Mouse (Mus musculus) monocyte, adult 2 months (primary cell): ENCODE measurements at regions not wholly inside any gene's neighbourhood (a gene's known extent, or its start where the extent isn't known, plus 50 kb on each side); places are given as distances from the start of the nearest gene placed in this dataset.

Experiments
- DNase-seq, 2 experiments: peaks; one replicate each; pipeline ENCODE4 v3.0.0; 2022; ENCODE audit warnings: low spot score in 2 of 2, low read depth in 1 of 2

- DNase-seq: no peak
Measured at GRCm38 (mm10) chr17:14610791-14611522, 83.1 kb downstream of the Thbs2 start.

- DNase-seq: no peak
Measured at GRCm38 (mm10) chr17:14608845-14609244, 85.2 kb downstream of the Thbs2 start.

DNA sequence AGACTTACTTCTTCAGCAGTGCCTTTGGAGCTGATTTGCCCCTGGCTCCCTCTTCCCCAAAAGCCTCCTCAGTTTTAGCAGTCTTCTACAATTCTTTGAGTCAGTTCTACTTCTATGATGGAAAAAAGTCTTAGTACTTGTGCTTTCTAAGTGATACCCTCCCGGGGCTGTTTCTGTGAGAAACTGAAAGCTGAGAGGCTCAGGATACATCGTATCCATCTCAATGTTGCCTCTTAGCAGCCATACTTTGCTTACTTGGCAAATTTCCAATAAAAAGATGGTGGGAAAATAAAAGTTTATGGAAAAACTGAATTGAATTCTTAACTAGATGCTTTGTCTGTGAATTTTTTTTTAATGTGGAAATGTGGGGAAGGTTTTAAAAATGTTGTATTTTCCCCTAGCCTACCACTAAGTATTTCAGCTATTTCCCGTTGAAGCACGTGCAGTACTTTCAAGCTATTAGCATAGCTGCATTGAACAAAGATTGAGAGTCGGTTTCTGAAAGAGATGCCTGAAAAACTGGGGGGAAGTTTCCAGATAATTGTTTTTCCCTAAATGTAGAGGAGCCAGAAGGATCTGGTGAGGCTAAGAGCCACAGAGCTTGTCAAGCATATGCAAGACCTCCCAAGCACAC is 87.6 kb downstream of the Thbs2 start:
- DNase-seq: no peak

DNA sequence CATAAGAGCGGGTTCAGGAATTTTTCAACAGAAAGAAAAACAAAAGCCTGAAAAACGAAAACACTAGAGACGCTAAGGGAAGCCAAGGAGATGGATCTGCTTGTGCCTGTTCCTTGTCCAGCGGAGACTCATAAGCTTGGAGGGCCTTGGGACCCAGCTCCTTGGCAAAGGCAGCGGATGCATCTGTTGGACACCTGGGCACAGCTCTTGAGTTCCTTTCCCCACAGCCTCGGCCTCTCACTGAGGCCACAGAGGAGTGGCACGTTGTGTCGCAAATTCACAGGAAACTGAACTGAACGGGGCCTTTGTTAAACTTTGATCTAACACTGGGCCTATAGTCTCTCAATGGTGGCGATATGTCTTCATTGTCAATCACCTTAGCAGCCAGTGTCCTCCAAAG is 94.4 kb downstream of the Thbs2 start:
- no peak for DNase-seq

- DNase-seq: no peak
Measured at GRCm38 (mm10) chr17:14596470-14596869, 97.6 kb downstream of the Thbs2 start.

DNA sequence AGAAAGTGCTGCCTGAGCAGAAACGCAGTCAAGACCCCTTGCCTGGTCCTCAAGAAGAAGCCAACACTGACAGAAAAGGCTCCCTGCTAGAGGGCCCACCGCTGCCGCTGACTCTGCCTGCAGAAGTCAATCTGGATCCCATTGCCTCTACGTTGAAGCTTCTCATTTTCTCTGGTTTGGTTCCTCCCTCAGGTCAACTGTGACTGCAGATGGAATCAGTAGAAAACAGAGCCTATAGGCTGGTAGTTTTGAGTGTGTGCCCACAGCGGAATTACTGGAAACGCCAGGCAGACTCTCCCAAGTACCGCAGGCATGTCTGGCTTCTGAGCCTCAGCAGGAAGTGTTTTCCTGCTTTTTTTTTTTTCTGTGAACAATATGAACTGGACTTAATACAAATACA is 98.5 kb downstream of the Thbs2 start:
- no peak for DNase-seq

- no peak for DNase-seq
Measured at GRCm38 (mm10) chr17:14588086-14588817, 105.8 kb downstream of the Thbs2 start.

- no peak for DNase-seq
Measured at GRCm38 (mm10) chr17:14579671-14580070, 114.4 kb downstream of the Thbs2 start.

DNA sequence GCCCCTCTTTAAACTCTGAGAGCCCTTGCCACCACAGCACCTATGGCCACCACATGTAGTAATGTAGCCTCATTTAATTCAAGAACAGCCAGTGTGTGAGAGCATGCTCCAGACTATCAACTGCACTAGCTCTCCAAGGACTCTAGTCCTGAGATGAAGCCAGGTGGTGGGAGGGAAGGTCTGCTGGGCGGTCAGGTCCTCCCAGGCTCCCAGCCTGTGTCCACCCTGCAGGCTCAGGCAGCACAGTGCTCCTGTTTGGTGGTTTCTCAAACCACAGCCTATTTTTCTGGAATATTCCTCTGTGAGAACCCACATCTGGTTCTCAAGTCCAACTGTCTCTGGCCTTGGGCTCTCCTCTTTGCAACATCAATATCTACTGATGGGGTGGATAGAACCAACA is 115.3 kb downstream of the Thbs2 start:
- DNase-seq: no peak

GRCm38 (mm10) chr17:14578194-14578593 is 115.8 kb downstream of the Thbs2 start:
- no peak for DNase-seq

DNA sequence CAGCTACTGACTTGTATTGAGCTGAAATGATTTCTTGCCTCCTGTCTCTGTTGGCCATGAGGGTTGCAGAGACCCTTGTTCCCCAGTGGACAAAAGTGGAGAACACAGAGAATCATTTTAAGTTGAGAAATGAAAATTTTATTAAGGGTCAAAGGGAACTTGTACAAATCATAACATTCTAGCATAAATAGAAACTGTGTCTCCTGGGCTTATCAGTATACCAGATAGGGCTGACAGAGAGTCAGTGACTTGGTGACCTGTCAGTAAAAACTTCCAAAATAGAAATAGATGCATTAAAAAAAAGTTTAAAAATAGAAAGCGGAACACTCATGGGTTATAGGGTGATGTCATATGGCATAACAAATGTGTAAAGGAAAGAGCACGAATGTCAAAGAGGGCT is 117.9 kb downstream of the Thbs2 start:
- no peak for DNase-seq

- DNase-seq: no peak
Measured at GRCm38 (mm10) chr17:14571143-14571542, 122.9 kb downstream of the Thbs2 start.

DNA sequence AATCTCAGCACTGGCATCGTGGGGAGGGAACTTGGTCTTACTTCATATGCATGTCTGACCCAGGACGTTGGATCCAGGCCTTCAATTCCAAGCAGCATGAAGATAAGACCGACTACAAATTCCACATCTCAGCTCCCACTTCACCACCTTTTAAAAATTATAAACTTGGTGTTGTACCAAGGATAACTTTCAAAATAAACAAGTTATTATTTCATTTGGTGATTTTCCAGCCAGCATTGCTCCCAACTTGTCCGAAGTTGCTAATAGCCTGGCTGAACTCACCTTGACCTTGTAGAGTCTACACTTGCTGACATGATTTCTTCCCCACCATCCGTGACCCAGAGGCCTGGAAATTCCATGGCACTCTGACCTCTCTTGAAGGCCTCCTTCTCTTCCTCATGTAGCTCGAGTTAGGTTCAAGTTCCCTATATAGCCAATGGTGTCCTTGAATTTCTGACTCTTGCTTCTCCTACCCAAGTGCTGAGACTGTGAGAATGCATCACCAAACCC is 123.7 kb downstream of the Thbs2 start:
- no peak for DNase-seq

- DNase-seq: no peak
Measured at GRCm38 (mm10) chr17:14562191-14562590, 131.8 kb downstream of the Thbs2 start.

DNA sequence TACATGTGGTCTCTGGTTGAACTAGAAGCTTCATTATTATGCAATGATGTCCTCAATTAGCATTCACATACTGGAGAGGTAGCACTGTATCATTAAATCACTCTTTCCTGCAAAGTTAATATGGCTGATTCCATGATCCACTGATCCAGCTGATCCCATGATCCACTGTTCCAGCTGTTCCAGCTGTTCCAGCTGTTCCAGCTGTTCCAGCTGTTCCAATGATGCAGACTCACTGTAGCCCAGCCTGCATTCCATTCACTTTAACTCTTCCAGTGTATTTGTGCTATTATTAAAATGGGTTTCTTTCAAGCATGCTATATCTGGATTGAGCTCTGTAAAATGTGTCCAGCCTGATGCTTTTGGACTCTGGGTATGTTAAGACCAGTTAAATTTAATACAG is 136.8 kb downstream of the Thbs2 start:
- no peak for DNase-seq

DNA sequence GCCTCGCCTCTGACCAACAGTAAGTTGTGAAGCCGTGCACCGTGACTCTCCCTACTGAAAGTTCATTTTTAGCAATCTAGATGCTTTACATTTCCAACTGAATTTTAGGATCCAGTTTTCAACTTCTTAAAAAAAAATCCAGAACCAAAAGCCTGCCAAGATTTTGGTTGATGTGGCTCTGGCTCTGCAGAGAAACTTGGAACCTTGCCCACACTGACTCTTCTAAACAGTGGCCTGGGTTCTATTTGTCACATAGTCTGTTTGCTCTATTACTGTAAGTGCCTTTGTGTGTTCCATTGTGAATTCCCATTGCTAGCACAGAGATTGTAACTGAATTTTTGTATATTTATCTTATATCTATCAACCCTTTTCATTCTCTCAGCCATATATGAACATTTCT is 140.8 kb downstream of the Thbs2 start:
- no peak for DNase-seq

DNA sequence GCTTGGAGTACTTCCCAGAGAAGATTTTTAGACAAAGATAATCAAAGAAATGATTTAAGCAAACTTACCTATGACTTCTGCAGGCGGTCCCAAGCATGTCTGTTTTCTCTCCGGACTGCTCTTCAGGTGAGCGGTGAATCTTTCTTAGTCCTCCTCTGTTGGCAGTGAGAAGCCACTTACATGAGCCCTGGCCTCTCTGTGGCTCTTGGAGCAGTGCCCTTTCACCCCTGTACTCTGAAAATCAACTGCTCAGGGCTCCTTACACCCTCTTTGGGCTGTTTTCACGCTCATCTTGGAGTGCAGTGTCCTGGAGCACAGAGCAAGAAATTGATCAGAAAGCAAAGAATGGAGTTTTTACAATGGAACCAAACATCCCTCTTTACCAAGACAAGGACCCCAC is 142.0 kb downstream of the Thbs2 start:
- no peak for DNase-seq

DNA sequence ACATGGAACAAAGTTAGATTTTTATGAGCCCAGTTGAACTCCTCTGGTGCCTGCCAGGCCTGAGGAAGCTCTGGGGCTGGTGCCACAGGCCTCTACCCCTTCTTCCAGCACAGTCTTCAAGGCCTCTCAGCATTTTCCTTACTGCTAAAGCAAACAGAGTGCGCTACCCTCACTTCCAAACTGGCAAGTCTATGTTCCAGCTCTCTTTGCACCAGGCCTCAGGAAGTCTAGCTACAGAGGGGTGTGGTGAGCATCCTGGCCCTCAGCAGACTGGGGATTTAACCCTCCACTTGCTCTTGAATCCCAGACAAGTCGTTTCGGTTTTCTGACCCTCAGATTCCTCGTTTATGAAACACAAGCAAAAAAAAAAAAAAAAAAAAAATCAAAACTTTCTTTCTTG is 142.4 kb downstream of the Thbs2 start:
- no peak for DNase-seq

DNA sequence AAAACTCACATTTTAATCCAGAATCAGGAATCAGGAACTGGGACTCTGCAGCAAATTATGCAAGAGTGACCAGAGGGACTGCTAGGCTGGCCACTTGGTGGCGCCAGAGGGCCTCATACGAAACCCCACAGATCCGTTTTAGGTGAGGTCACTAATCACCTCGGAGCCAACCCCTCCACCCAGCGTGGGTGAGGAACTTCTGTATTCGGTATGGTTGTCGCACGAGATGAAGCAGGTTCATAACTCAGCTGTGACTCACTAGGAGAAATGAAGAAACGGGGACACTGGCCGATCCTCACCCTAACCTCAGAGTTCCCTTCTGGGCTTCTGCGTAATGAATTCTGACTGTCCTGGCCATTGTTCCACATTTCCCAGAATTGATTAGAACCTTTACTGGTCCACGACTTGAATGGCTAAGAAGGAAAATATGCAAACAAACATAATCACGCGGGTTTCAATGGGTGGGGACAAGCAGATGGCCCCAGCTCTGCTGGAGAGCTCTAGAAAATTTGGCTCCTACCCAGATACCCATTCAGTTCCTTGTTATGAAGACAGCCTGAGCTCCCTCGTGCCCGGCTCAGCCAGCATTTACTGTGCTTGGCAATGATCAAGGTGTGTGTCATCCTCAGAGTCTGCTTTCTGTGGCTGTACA is 148.1 kb downstream of the Thbs2 start:
- DNase-seq: peak; percentile 11 to 20

DNA sequence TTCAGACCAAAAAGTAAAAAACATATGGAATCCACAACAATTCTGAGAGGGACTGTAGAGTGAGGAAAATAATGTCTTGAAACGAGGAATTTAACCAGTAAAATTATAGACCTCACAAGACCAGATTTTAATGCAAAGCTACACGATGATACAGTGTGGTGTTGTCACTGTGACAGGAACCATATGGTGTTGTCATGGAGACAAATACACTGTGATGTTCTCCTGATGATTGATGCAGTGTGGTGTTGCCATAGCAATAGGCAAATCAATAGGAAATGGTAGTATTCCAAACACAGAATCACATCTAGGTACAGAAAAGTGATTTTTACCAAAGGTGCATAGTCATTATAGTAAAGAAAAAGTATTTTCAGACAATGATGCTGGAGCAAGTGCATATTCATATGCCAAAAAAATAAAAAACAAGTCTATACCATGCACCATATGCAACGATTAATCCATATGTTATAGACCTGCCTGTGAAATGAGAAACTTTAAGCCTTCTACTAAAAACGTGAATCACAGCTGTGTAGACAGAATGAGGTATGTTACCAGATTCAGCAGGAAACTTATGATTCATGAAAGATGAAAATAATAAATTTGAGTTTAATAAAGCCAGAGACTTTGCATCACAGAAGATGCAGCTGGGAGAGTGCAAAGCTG is 149.6 kb downstream of the Thbs2 start:
- no peak for DNase-seq

DNA sequence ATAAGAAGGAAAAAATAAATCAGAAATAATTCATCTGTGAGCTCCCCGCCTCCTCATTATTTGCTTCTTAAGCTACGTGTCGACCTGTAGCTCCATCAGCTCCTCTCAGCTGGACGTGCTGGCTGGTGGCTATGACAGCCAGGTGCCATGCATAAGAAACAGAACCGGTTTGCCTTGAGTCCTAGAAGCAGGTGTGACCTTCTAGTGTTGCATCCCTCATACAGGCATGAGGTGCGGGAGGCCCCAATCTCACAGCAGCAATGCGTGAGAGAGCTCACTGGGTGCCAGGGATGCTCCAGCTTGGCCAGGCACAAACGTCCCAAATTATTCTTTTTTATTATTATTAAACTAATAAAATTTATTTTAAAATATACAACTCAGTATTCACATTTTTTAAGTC is 153.0 kb downstream of the Thbs2 start:
- DNase-seq: no peak
